21 mouse cellular contexts compared by ENCODE assay signal in the genomic region with DNA sequence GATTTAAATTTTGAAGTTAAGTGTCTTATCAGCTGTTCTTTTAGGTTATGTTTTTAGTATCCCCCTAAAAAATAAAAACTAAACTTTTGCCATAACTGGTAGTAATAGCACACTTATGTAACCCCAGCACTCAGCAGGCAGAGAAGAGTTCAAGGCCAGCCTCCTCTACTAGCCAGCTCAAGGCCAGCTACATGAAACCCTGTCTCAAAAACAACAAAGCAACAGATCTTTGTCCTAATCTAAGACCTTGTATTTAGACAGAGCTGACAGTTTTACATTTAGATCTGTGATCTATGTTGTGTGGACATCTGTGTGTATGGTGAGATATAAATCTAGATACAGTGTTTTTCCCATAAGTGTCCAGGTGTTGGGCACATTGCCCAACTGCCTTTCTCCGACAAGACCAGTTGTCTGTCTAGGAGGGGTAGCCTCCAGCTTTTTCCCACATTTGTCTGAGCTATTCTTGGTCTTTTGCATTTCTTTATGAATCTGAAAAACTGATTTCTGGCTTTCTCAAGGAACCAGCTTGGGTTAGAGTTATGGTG. TPM values are rescaled to one million over a fixed set of nuclear protein-coding genes. Genes with fewer than 3 reads are reported as not detected.
DNase-seq lines count a peak whose midpoint lies in the region; ATAC-seq and TF ChIP-seq lines count a peak whose summit lies in the region.
"Had no signal": no experiment of that assay in that cellular context is flagged by ENCODE, and none has a peak within 500 bp of the region (broad histone marks: within the 10 kb centered on the region; RNA-seq: fewer than 3 reads in every experiment).

No protein-coding gene starts in this region.

- H3K4me3 ChIP-seq in liver, adult 2 months (ENCODE audit: insufficient read depth, low read depth, low read length), result no peak overlapping the region
- H3K4me3 ChIP-seq in liver, embryonic 16.5 days (ENCODE audit: low read depth, low read length), result peak overlapping the region; percentile 37
- no peak overlapping the region for H3K4me3 ChIP-seq in forebrain, embryonic 10.5 days
- H3K4me3 ChIP-seq: embryonic facial prominence, embryonic 12.5 days; gastrocnemius, adult 2 months; limb, embryonic 13.5 days; neural tube, embryonic 12.5 days had no signal

- TF ChIP-seq CTCF in liver, adult 2 months (IDR thresholded peaks at IDR 0.05; ENCODE audit: low read depth, low read length), result no peak

- H3K27me3 ChIP-seq in liver, adult 2 months (ENCODE audit: control insufficient read depth, insufficient read depth, low read length), result no peaks in the 10 kb centered on the region
- no peaks in the 10 kb centered on the region for H3K27me3 ChIP-seq in liver, embryonic 16.5 days (ENCODE audit: control insufficient read depth, insufficient read depth, low read depth, low read length)
- no peaks in the 10 kb centered on the region for H3K27me3 ChIP-seq in forebrain, embryonic 10.5 days (ENCODE audit: poor library complexity, severe bottlenecking)
- H3K27me3 ChIP-seq: embryonic facial prominence, embryonic 12.5 days; limb, embryonic 13.5 days; neural tube, embryonic 12.5 days had no signal

- DNase-seq in liver, adult 2 months (ENCODE audit: extremely low read depth, low read depth, low spot score), result peak; percentile 59
- DNase-seq in liver, result no peak
- DNase-seq in adrenal gland, postnatal 10 days, result peak; percentile 31
- peak; percentile 52 to 60 for DNase-seq in adrenal gland, postnatal 36 days
- no peak for DNase-seq in forebrain, embryonic 10.5 days (ENCODE audit: extremely low spot score, low spot score)
- no peak for DNase-seq in right cerebral cortex, postnatal 25 days
- DNase-seq: cerebellum, adult 9-11 months; gastrocnemius, adult 2 months; kidney, adult 2 months; kidney, postnatal 10 days; lung, postnatal 14 days; spleen, adult 18-20 months; thymus, adult 2 months had no signal

- H3K9ac ChIP-seq in liver, adult 2 months (ENCODE audit: low read depth, low read length), result no peak overlapping the region
- H3K9ac ChIP-seq in liver, embryonic 16.5 days (ENCODE audit: low read depth, low read length), result peak overlapping the region; percentile 22; the same call in 1 of the 2 replicates
- H3K9ac ChIP-seq: embryonic facial prominence, embryonic 12.5 days; limb, embryonic 13.5 days; neural tube, embryonic 12.5 days had no signal

- no peak overlapping the region for H3K27ac ChIP-seq in liver, adult 2 months (replicated peaks; ENCODE audit: insufficient read depth, low read depth, low read length)
- H3K27ac ChIP-seq in liver, embryonic 16.5 days (ENCODE audit: low read length), result peak overlapping the region; percentile 98
- H3K27ac ChIP-seq in forebrain, embryonic 10.5 days, result no peak overlapping the region
- H3K27ac ChIP-seq: embryonic facial prominence, embryonic 12.5 days; gastrocnemius, adult 2 months; limb, embryonic 13.5 days; neural tube, embryonic 12.5 days had no signal

- H3K9me3 ChIP-seq in liver, embryonic 16.5 days (replicated peaks; ENCODE audit: control insufficient read depth, low read length), result no peaks in the 10 kb centered on the region
- H3K9me3 ChIP-seq in forebrain, embryonic 10.5 days, result no peaks in the 10 kb centered on the region
- H3K9me3 ChIP-seq: embryonic facial prominence, embryonic 12.5 days; limb, embryonic 13.5 days; neural tube, embryonic 12.5 days had no signal

- WGBS in liver, adult 2 months, result 33% methylated on average over 1 of the region's 1 CpGs
- WGBS in liver, embryonic 16.5 days (ENCODE audit: insufficient replicate concordance), result 27% methylated on average over 1 of the region's 1 CpGs
- WGBS in forebrain, embryonic 10.5 days, result 98% methylated on average over 1 of the region's 1 CpGs

- peak overlapping the region; percentile 71 for H3K4me2 ChIP-seq in liver, embryonic 16.5 days (ENCODE audit: low read depth, low read length)
- H3K4me2 ChIP-seq: embryonic facial prominence, embryonic 12.5 days; limb, embryonic 13.5 days; neural tube, embryonic 12.5 days had no signal

- ATAC-seq in liver, embryonic 16.5 days (ENCODE audit: low read depth), result no peak

- peaks cover 12% of the 10 kb centered on the region for H3K36me3 ChIP-seq in liver, adult 2 months (ENCODE audit: control insufficient read depth, insufficient read depth, low read length)
- H3K36me3 ChIP-seq in liver, embryonic 16.5 days (ENCODE audit: control insufficient read depth, insufficient read depth), result peaks cover 13% of the 10 kb centered on the region
- peaks cover 36% of the 10 kb centered on the region for H3K36me3 ChIP-seq in forebrain, embryonic 10.5 days (replicated peaks)

- peaks cover 16% of the 10 kb centered on the region for H3K4me1 ChIP-seq in liver, adult 2 months (ENCODE audit: control insufficient read depth, insufficient read depth, low read length)
- peaks cover 39% of the 10 kb centered on the region for H3K4me1 ChIP-seq in liver, embryonic 16.5 days (ENCODE audit: control insufficient read depth, low read depth, low read length)
- H3K4me1 ChIP-seq in forebrain, embryonic 10.5 days, result peaks cover 21% of the 10 kb centered on the region

- peaks cover 63% of the 10 kb centered on the region for H3K79me2 ChIP-seq in liver, adult 2 months (ENCODE audit: control insufficient read depth, insufficient read depth, low read length)

- no peak for TF ChIP-seq POLR2A in liver, adult 2 months (IDR thresholded peaks at IDR 0.05; ENCODE audit: extremely low read depth, insufficient read depth, low read length)

RNA-seq across cellular contexts. Expression of a gene that starts 4.1 kb away (rescaled TPM):
- total RNA-seq in liver, adult 2 months (2014; rRNA removed), result 85.4 and 95.0 TPM in 2 replicates
- polyA plus RNA-seq in liver, adult 2 months (2012; rRNA removed), result 42.4 and 46.0 TPM in 2 replicates
- total RNA-seq in adrenal gland, postnatal 10 days (2021), result 100 to 1,000 TPM in 1 of 2 experiments, 10 to 100 TPM in 1; 85.9 to 107 TPM
- total RNA-seq in adrenal gland, postnatal 36 days (2021), result 100 to 1,000 TPM; 108 to 166 TPM
- polyA plus RNA-seq in liver, embryonic 16.5 days (2015; fragmentation: Nextera tagmentation; extraction: Ambion mirVana), result 72.1 and 76.1 TPM in 2 replicates
- 84.9 and 87.8 TPM in 2 replicates for polyA plus RNA-seq in forebrain, embryonic 10.5 days (2016; fragmentation: Nextera tagmentation; extraction: Ambion mirVana)

RNA-seq across cellular contexts. Expression of a gene that starts 4.2 kb away (rescaled TPM):
- 7.0 and 11.2 TPM in 2 replicates for total RNA-seq in liver, adult 2 months (2014; rRNA removed)
- 11.6 and 12.2 TPM in 2 replicates for polyA plus RNA-seq in liver, adult 2 months (2012; rRNA removed)
- 10 to 100 TPM; 17.9 to 21.0 TPM for total RNA-seq in adrenal gland, postnatal 10 days (2021)
- 10 to 100 TPM; 21.6 to 23.1 TPM for total RNA-seq in adrenal gland, postnatal 36 days (2021)
- 13.1 and 14.3 TPM in 2 replicates for polyA plus RNA-seq in liver, embryonic 16.5 days (2015; fragmentation: Nextera tagmentation; extraction: Ambion mirVana)
- 58.5 and 62.0 TPM in 2 replicates for polyA plus RNA-seq in forebrain, embryonic 10.5 days (2016; fragmentation: Nextera tagmentation; extraction: Ambion mirVana)

RNA-seq across cellular contexts. Expression of a gene that starts 48.8 kb away (rescaled TPM):
- total RNA-seq in liver, adult 2 months (2014; rRNA removed), result 240 and 252 TPM in 2 replicates
- 374 and 460 TPM in 2 replicates for polyA plus RNA-seq in liver, adult 2 months (2012; rRNA removed)
- total RNA-seq in adrenal gland, postnatal 10 days (2021), result 10 to 100 TPM; 19.2 to 41.7 TPM
- total RNA-seq in adrenal gland, postnatal 36 days (2021), result not detected
- 46.0 and 53.4 TPM in 2 replicates for polyA plus RNA-seq in liver, embryonic 16.5 days (2015; fragmentation: Nextera tagmentation; extraction: Ambion mirVana)
- 0.31 and 0.33 TPM in 2 replicates for polyA plus RNA-seq in forebrain, embryonic 10.5 days (2016; fragmentation: Nextera tagmentation; extraction: Ambion mirVana)
- total RNA-seq: gastrocnemius, adult 2 months; heart, postnatal 10 days; layer of hippocampus, adult 18-20 months; layer of hippocampus, postnatal 25 days; left cerebral cortex, postnatal 10 days had no signal

RNA-seq across cellular contexts. Expression of a gene that starts 49.5 kb away (rescaled TPM):
- 381 and 420 TPM in 2 replicates for total RNA-seq in liver, adult 2 months (2014; rRNA removed)
- polyA plus RNA-seq in liver, adult 2 months (2012; rRNA removed), result 563 and 625 TPM in 2 replicates
- total RNA-seq in adrenal gland, postnatal 10 days (2021), result 100 to 1,000 TPM; 351 to 364 TPM
- 100 to 1,000 TPM; 442 to 454 TPM for total RNA-seq in adrenal gland, postnatal 36 days (2021)
- polyA plus RNA-seq in liver, embryonic 16.5 days (2015; fragmentation: Nextera tagmentation; extraction: Ambion mirVana), result 181 and 197 TPM in 2 replicates
- polyA plus RNA-seq in forebrain, embryonic 10.5 days (2016; fragmentation: Nextera tagmentation; extraction: Ambion mirVana), result 182 and 190 TPM in 2 replicates

Comparison
In these comparisons a context has a peak if more than half of its experiments do, and no peak if none do; other contexts are left out.
1. DNase-seq: peak in liver, adult 2 months (single experiment), adrenal gland, postnatal 10 days (single experiment) and adrenal gland, postnatal 36 days (2 of 2); none in liver (single experiment), forebrain, embryonic 10.5 days (single experiment) and right cerebral cortex, postnatal 25 days (single experiment).
2. RNA of a gene that starts 48.8 kb away (total RNA-seq): 240 to 252 TPM in liver, adult 2 months and 19.2 to 41.7 TPM in adrenal gland, postnatal 10 days; not detected in adrenal gland, postnatal 36 days; every median in the first group is over 10 times any median in the second.